Mouse (Mus musculus) ovary, postnatal 10 days (tissue): ENCODE data around the gene Gal.

ENCODE experiments used
- DNase-seq: peaks from one replicate; pipeline ENCODE4 v3.0.0; 2022; ENCODE audit warnings: low spot score

The Gal gene

GRCm38 (mm10) chr19:3414268-3414733 lies at the start of gene Gal:
TSS of gene Gal (minus strand) at chr19:3414544.
- DNase-seq: no peak

- DNase-seq: no peak
These were observed 45.6 kb upstream of the Gal start for GRCm38 (mm10) chr19:3459986-3460385.

GRCm38 (mm10) chr19:3458331-3459099 lies 44.2 kb upstream of the Gal start:
- no peak for DNase-seq

GRCm38 (mm10) chr19:3457700-3458099 lies 43.4 kb upstream of the Gal start:
- DNase-seq: no peak

- DNase-seq: no peak
These were observed 37.3 kb upstream of the Gal start for GRCm38 (mm10) chr19:3451649-3452048.

- peak; percentile 18 for DNase-seq
These were observed 36.8 kb upstream of the Gal start for GRCm38 (mm10) chr19:3451170-3451569.

GRCm38 (mm10) chr19:3450714-3451113 lies 36.4 kb upstream of the Gal start:
- DNase-seq: no peak

- DNase-seq: no peak
These were observed 34.9 kb upstream of the Gal start for GRCm38 (mm10) chr19:3449248-3449647.

- no peak for DNase-seq
These were observed 33.0 kb upstream of the Gal start for GRCm38 (mm10) chr19:3447348-3447747.

GRCm38 (mm10) chr19:3441092-3441491 lies 26.7 kb upstream of the Gal start:
- DNase-seq: no peak

GRCm38 (mm10) chr19:3440667-3441066 lies 26.3 kb upstream of the Gal start:
- DNase-seq: no peak

GRCm38 (mm10) chr19:3437980-3438379 lies 23.6 kb upstream of the Gal start:
- no peak for DNase-seq

GRCm38 (mm10) chr19:3436840-3437239 lies 22.5 kb upstream of the Gal start:
- DNase-seq: no peak

- DNase-seq: no peak
These were observed 21.5 kb upstream of the Gal start for GRCm38 (mm10) chr19:3435824-3436223.

- no peak for DNase-seq
These were observed 20.3 kb upstream of the Gal start for GRCm38 (mm10) chr19:3434641-3435040.

- DNase-seq: no peak
These were observed 19.8 kb upstream of the Gal start for GRCm38 (mm10) chr19:3434124-3434523.

GRCm38 (mm10) chr19:3431969-3432368 lies 17.6 kb upstream of the Gal start:
- no peak for DNase-seq

- DNase-seq: no peak
These were observed 16.7 kb upstream of the Gal start for GRCm38 (mm10) chr19:3431066-3431465.

GRCm38 (mm10) chr19:3429156-3429816 lies 14.9 kb upstream of the Gal start:
- DNase-seq: no peak

GRCm38 (mm10) chr19:3428057-3428830 lies 13.9 kb upstream of the Gal start:
- DNase-seq: no peak

- DNase-seq: no peak
These were observed 9.9 kb upstream of the Gal start for GRCm38 (mm10) chr19:3424214-3424613.

GRCm38 (mm10) chr19:3422981-3423380 lies 8.6 kb upstream of the Gal start:
- DNase-seq: no peak

GRCm38 (mm10) chr19:3422488-3422887 lies 8.1 kb upstream of the Gal start:
- DNase-seq: no peak
